Mouse (Mus musculus) MEL (cell line): ENCODE data around the gene Dll1. TPM values are rescaled to one million over a fixed set of nuclear protein-coding genes. Genes with fewer than 3 reads are reported as not detected.

Source experiments
- DNase-seq: peaks from one replicate; pipeline ENCODE4 v3.0.0; 2011; ENCODE audit warnings: low read depth, low spot score
- H3K27ac ChIP-seq: 2 replicates; pipeline ENCODE4 v1.5.1; 2012; ENCODE audit warnings: low read depth, mild to moderate bottlenecking, control low read depth, low read length, moderate library complexity; ENCODE audit not compliant: control insufficient read depth
- H3K27me3 ChIP-seq, 2 experiments: fragments of 150-350 bp in 1 of 2; sonication (generic) in 1 of 2; 2 replicates each; pipeline ENCODE4 v1.6.1; 2012; ENCODE audit warnings: low read length in 2 of 2, mild to moderate bottlenecking in 2 of 2, improper control_type of control experiment in 1 of 2, moderate library complexity in 1 of 2; ENCODE audit not compliant: insufficient read depth in 2 of 2, control insufficient read depth in 1 of 2
- H3K36me3 ChIP-seq, 2 experiments: 2 replicates each; pipeline ENCODE4 v1.6.1; 2012 to 2014; ENCODE audit warnings: low read length in 2 of 2, improper control_type of control experiment in 1 of 2, inconsistent platforms in 1 of 2, mild to moderate bottlenecking in 1 of 2; ENCODE audit not compliant: insufficient read depth in 2 of 2, control insufficient read depth in 1 of 2
- H3K4me1 ChIP-seq, 2 experiments: fragments of 150-350 bp in 1 of 2; sonication (generic) in 1 of 2; 2 replicates each; pipeline ENCODE4 v1.6.1; 2012; ENCODE audit warnings: low read length in 2 of 2, improper control_type of control experiment in 1 of 2, mild to moderate bottlenecking in 1 of 2; ENCODE audit not compliant: insufficient read depth in 2 of 2, control insufficient read depth in 1 of 2
- H3K4me3 ChIP-seq, 2 experiments: fragments of 150-350 bp in 1 of 2; sonication (generic) in 1 of 2; 2 replicates each; pipeline ENCODE4 v1.5.1; 2012; ENCODE audit warnings: low read depth in 2 of 2, low read length in 2 of 2, mild to moderate bottlenecking in 2 of 2, moderate library complexity in 2 of 2, control low read depth in 1 of 2, improper control_type of control experiment in 1 of 2; ENCODE audit not compliant: control insufficient read depth in 1 of 2, insufficient read depth in 1 of 2
- H3K79me2 ChIP-seq: 2 replicates; pipeline ENCODE4 v1.6.1; 2012; ENCODE audit warnings: mild to moderate bottlenecking, low read length, moderate library complexity; ENCODE audit not compliant: control insufficient read depth, poor library complexity, insufficient read depth
- H3K9ac ChIP-seq: 2 replicates; pipeline ENCODE4 v1.6.1; 2012; ENCODE audit warnings: low read depth, mild to moderate bottlenecking, control low read depth, low read length, moderate library complexity; ENCODE audit not compliant: control insufficient read depth, poor library complexity, severe bottlenecking
- H3K9me3 ChIP-seq: fragments of 150-350 bp; sonication (generic); replicated peaks from 2 replicates; pipeline ENCODE4 v1.6.1; 2012; ENCODE audit warnings: mild to moderate bottlenecking, low read length, improper control_type of control experiment, moderate library complexity; ENCODE audit not compliant: insufficient read depth
- BHLHE40 ChIP-seq: IDR thresholded peaks from 2 replicates; pipeline ENCODE4 v1.6.1; 2012; ENCODE audit warnings: low read depth, mild to moderate bottlenecking, inconsistent platforms, low read length, improper control_type of control experiment, borderline replicate concordance
- EP300 ChIP-seq, 2 experiments: IDR thresholded peaks; 2 replicates each; pipeline ENCODE4 v1.6.1; 2011; ENCODE audit warnings: improper control_type of control experiment in 2 of 2, low read length in 2 of 2, low read depth in 1 of 2, mild to moderate bottlenecking in 1 of 2
- GABPA ChIP-seq: IDR thresholded peaks from 2 replicates; pipeline ENCODE4 v1.6.1; 2012; ENCODE audit warnings: low read depth, mild to moderate bottlenecking, inconsistent platforms, low read length, improper control_type of control experiment, moderate library complexity
- HCFC1 ChIP-seq: IDR thresholded peaks from 2 replicates; pipeline ENCODE4 v1.6.1; 2012; ENCODE audit warnings: low read depth, mild to moderate bottlenecking, inconsistent platforms, low read length, improper control_type of control experiment, moderate library complexity
- JUND ChIP-seq: IDR thresholded peaks from 2 replicates; pipeline ENCODE4 v1.6.1; 2011; ENCODE audit warnings: low read depth, mild to moderate bottlenecking, improper control_type of control experiment, low read length
- MAFK ChIP-seq: IDR thresholded peaks from 2 replicates; pipeline ENCODE4 v1.6.1; 2011; ENCODE audit warnings: low read depth, mild to moderate bottlenecking, low read length, improper control_type of control experiment, borderline replicate concordance
- MAX ChIP-seq: IDR thresholded peaks from 2 replicates; pipeline ENCODE4 v1.6.1; 2011; ENCODE audit warnings: low read length, improper control_type of control experiment
- MAZ ChIP-seq: IDR thresholded peaks from 2 replicates; pipeline ENCODE4 v1.6.1; 2012; ENCODE audit warnings: low read depth, mild to moderate bottlenecking, inconsistent platforms, low read length, improper control_type of control experiment
- MEF2A ChIP-seq: IDR thresholded peaks from 2 replicates; pipeline ENCODE4 v1.6.1; 2014; ENCODE audit warnings: low read depth, mild to moderate bottlenecking, inconsistent platforms, low read length, improper control_type of control experiment; ENCODE audit not compliant: poor library complexity, insufficient replicate concordance, severe bottlenecking; ENCODE audit errors: extremely low read depth
- MXI1 ChIP-seq: IDR thresholded peaks from 2 replicates; pipeline ENCODE4 v1.6.1; 2011; ENCODE audit warnings: mild to moderate bottlenecking, low read depth, low read length, improper control_type of control experiment
- MYB ChIP-seq: IDR thresholded peaks from 2 replicates; pipeline ENCODE4 v1.6.1; 2011; ENCODE audit warnings: mild to moderate bottlenecking, low read depth, low read length, improper control_type of control experiment
- NELFE ChIP-seq: IDR thresholded peaks from 2 replicates; pipeline ENCODE4 v1.6.1; 2011; ENCODE audit warnings: low read depth, low read length, improper control_type of control experiment
- POLR2A ChIP-seq, 2 experiments: IDR thresholded peaks; 2 replicates each; pipeline ENCODE4 v1.6.1; 2011 to 2012; ENCODE audit warnings: low read length in 2 of 2, mild to moderate bottlenecking in 2 of 2, control low read depth in 1 of 2, improper control_type of control experiment in 1 of 2, low read depth in 1 of 2, moderate library complexity in 1 of 2; ENCODE audit not compliant: control insufficient read depth in 1 of 2, insufficient read depth in 1 of 2, poor library complexity in 1 of 2
- POLR2AphosphoS2 ChIP-seq: IDR thresholded peaks from 2 replicates; pipeline ENCODE4 v1.6.1; 2011; ENCODE audit warnings: low read length, improper control_type of control experiment
- RAD21 ChIP-seq: IDR thresholded peaks from 2 replicates; pipeline ENCODE4 v1.6.1; 2011; ENCODE audit warnings: mild to moderate bottlenecking, low read depth, low read length, improper control_type of control experiment
- RCOR1 ChIP-seq: IDR thresholded peaks from 2 replicates; pipeline ENCODE4 v1.6.1; 2012; ENCODE audit warnings: low read depth, mild to moderate bottlenecking, inconsistent platforms, low read length, improper control_type of control experiment
- SIN3A ChIP-seq: IDR thresholded peaks from 2 replicates; pipeline ENCODE4 v1.6.1; 2012; ENCODE audit warnings: low read length, improper control_type of control experiment, inconsistent platforms
- TCF12 ChIP-seq: IDR thresholded peaks from 2 replicates; pipeline ENCODE4 v1.6.1; 2014; ENCODE audit warnings: low read depth, mild to moderate bottlenecking, inconsistent platforms, low read length, improper control_type of control experiment, moderate library complexity
- USF1 ChIP-seq: IDR thresholded peaks from 2 replicates; pipeline ENCODE4 v1.6.1; 2014; ENCODE audit warnings: low read depth, mild to moderate bottlenecking, inconsistent platforms, low read length, improper control_type of control experiment, moderate library complexity
- ZC3H11A ChIP-seq: IDR thresholded peaks from 2 replicates; pipeline ENCODE4 v1.6.1; 2012; ENCODE audit warnings: low read depth, mild to moderate bottlenecking, inconsistent platforms, low read length, improper control_type of control experiment
- ZKSCAN1 ChIP-seq: IDR thresholded peaks from 2 replicates; pipeline ENCODE4 v1.6.1; 2012; ENCODE audit warnings: low read depth, mild to moderate bottlenecking, inconsistent platforms, low read length, improper control_type of control experiment, moderate library complexity
- ZMIZ1 ChIP-seq: IDR thresholded peaks from 2 replicates; pipeline ENCODE4 v1.6.1; 2012; ENCODE audit warnings: low read depth, mild to moderate bottlenecking, inconsistent platforms, low read length, improper control_type of control experiment, moderate library complexity
- ZNF384 ChIP-seq: IDR thresholded peaks from 2 replicates; pipeline ENCODE4 v1.6.1; 2012; ENCODE audit warnings: low read depth, mild to moderate bottlenecking, inconsistent platforms, low read length, improper control_type of control experiment
- polyA plus RNA-seq, 2 experiments: library from polyadenylated mRNA; stranded (reverse) in 1 of 2; unstranded in 1 of 2; fragments of >175 nt in 1 of 2; fragments of >200 nt in 1 of 2; gene quantifications; 2 replicates each; pipeline versions ENCODE4 v1.2.1 to v1.2.4; 2012; ENCODE audit warnings: low replicate concordance in 2 of 2, low read depth in 1 of 2; ENCODE audit not compliant: insufficient read length in 2 of 2, insufficient read depth in 1 of 2, missing spikeins in 1 of 2
- total RNA-seq: library from RNA; depleted of rRNA; stranded (reverse); fragments of 300-350 nt; gene quantifications from 2 replicates; pipeline ENCODE4 v1.2.3, GENCODE M21; 2012

Dll1 gene
- total and polyA plus RNA-seq, 3 experiments, result not detected

- Histone ChIP-seq H3K9me3 (no peaks in the 10 kb centered on the region), H3K27ac (no peak overlapping the region), H3K9ac (no peak overlapping the region), H3K4me3 (no peak overlapping the region), H3K36me3 (no peaks in the 10 kb centered on the region), H3K79me2 (no peaks in the 10 kb centered on the region), H3K4me1 (no peaks in the 10 kb centered on the region), H3K27me3 (0 out of 4 replicates have a peak, but pooled peaks cover 0 to 2% of the 10 kb centered on the region in 2 experiments)
- TF ChIP-seq BHLHE40, result no peak
- no peak for TF ChIP-seq MEF2A
- no peak for TF ChIP-seq TCF12
- TF ChIP-seq USF1, result no peak
- TF ChIP-seq RAD21, result no peak
- no peak for TF ChIP-seq MAX
- no peak for TF ChIP-seq MYB
- no peak for TF ChIP-seq NELFE
- TF ChIP-seq RCOR1, result no peak
- no peak for TF ChIP-seq HCFC1
- TF ChIP-seq SIN3A, result no peak
- no peak for TF ChIP-seq EP300 (IDR thresholded peaks at IDR 0.05; ENCODE audit: low read depth in 1 of 2, low read length in 2 of 2)
- no peak for TF ChIP-seq MAFK
- TF ChIP-seq ZNF384, result no peak
- TF ChIP-seq JUND, result no peak
- no peak for TF ChIP-seq POLR2AphosphoS2
- no peak for TF ChIP-seq POLR2A (IDR thresholded peaks at IDR 0.05; ENCODE audit: control insufficient read depth in 1 of 2, insufficient read depth in 1 of 2, low read depth in 1 of 2, low read length in 2 of 2, poor library complexity in 1 of 2)
- TF ChIP-seq ZKSCAN1, result no peak
- TF ChIP-seq ZMIZ1, result no peak
- no peak for DNase-seq
Measured at GRCm38 (mm10) chr17:15375224-15375623, 1.4 kb downstream of the Dll1 start.

GRCm38 (mm10) chr17:15374321-15375141 is 2.1 kb downstream of the Dll1 start:
- Histone ChIP-seq H3K79me2 (no peaks in the 10 kb centered on the region), H3K27ac (no peak overlapping the region), H3K4me1 (no peaks in the 10 kb centered on the region), H3K36me3 (no peaks in the 10 kb centered on the region), H3K27me3 (0 out of 4 replicates have a peak, but pooled peaks cover 0 to 2% of the 10 kb centered on the region in 2 experiments), H3K9ac (no peak overlapping the region), H3K4me3 (no peak overlapping the region), H3K9me3 (no peaks in the 10 kb centered on the region)
- DNase-seq, result no peak
- TF ChIP-seq RCOR1 (no peak), MAFK (no peak), GABPA (no peak), USF1 (no peak), ZKSCAN1 (no peak), MAZ (no peak), ZC3H11A (no peak), MXI1 (no peak), JUND (no peak)
